7 mouse cellular contexts compared by ENCODE assay signal in the genomic region with DNA sequence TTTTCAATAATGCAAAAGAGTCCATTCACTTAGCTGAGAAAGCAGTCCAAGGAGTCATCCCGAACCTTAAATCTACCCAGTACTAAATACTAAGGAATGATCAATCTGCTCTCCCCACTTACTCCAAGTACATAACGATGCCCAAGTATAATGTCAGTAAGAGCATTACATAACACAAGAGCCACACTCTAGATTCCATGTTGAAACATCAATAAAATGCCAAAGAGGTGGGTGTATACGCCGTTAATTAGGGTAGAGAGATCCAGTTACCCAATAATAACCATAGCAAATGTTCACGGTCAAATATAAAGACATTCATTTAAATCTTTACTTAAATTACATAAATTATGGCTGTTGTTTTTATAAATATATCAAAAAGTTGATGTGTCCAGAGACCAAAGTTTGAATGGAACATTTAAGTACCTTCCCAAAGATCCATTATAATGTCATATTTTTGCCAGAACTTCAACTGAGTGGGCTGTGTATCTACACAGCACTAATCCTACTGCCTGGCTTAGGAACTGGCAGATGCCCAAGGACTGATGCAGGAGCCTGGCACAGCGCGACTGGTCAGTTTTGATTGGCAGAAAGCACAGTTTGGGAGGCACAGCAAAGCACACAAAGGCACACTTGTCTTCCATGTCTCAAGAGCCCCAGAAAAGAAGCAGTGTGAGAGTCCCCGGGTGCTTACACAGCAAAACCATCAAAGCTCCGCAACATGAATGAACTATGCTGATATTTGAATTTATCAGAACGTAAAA. TPM values are rescaled to one million over a fixed set of nuclear protein-coding genes. Genes with fewer than 3 reads are reported as not detected.
DNase-seq lines count a peak whose midpoint lies in the region; ATAC-seq lines count a peak whose summit lies in the region.

No protein-coding gene starts in this region.

- peak; percentile 3 for DNase-seq in ovary, adult 18-20 months (ENCODE audit: low spot score)
- no peak for DNase-seq in ovary, postnatal 14 days (ENCODE audit: low spot score)
- peak; percentile 76 for DNase-seq in cerebellum, adult 9-10 months
- DNase-seq in gastrocnemius, postnatal 10 days: peak; percentile 33
- DNase-seq in left cerebral cortex, postnatal 4 days: peak; percentile 90
- DNase-seq in right cerebral cortex, adult 18-20 months: peak; percentile 67

- intact Hi-C loops in left cerebral cortex, postnatal 4 days (cut with DNase I): no loop called here

- no peak for ATAC-seq in activated CD4-positive, CD25-positive, alpha-beta regulatory T cell, adult 4 months

RNA-seq across cellular contexts. Expression of a gene that starts 55.5 kb away (rescaled TPM):
- 10 to 100 TPM; 14.9 to 19.7 TPM for total RNA-seq in gastrocnemius, postnatal 10 days (2021)
- 10 to 100 TPM; 19.6 to 20.7 TPM for total RNA-seq in left cerebral cortex, postnatal 4 days (2021)
- polyA plus RNA-seq in activated CD4-positive, CD25-positive, alpha-beta regulatory T cell, adult 4 months (2017; shearing (Covaris generic)): 1 to 10 TPM; 3.4 to 5.3 TPM
